Mouse (Mus musculus) left cerebral cortex, adult 2 months (tissue): ENCODE results near the gene Lrrc8e. TPM values are rescaled to one million over a fixed set of nuclear protein-coding genes. Genes with fewer than 3 reads are reported as not detected.
A peak's percentile ranks its signal among the peaks of the same experiment; 100 is the strongest.

Experiments used
- DNase-seq, 2 experiments: peaks; one replicate each; pipeline ENCODE4 v3.0.0; 2021 to 2022; ENCODE audit warnings: low spot score in 2 of 2, mixed read lengths in 1 of 2; ENCODE audit errors: extremely low spot score in 1 of 2
- H3K27ac ChIP-seq: fragments of 200-600 bp; 2 replicates; pipeline ENCODE4 v1.8.1; 2022
- H3K4me3 ChIP-seq: fragments of 200-600 bp; 2 replicates; pipeline ENCODE4 v1.8.1; 2022
- CTCF ChIP-seq: fragments of 200-600 bp; IDR thresholded peaks from 2 replicates; pipeline ENCODE4 v1.8.1; 2022; ENCODE audit warnings: antibody characterized with exemption, mild to moderate bottlenecking, moderate library complexity
- intact Hi-C: fragments of 180-260 bp; cut with DNase I; formaldehyde crosslinking; loops from one replicate; pipeline ENCODE4 v1.15.1; 2025
- total RNA-seq, 2 experiments: library from RNA; stranded (reverse); gene quantifications; 2 replicates each; pipeline ENCODE4 v1.2.3; 2021

Gene Lrrc8e
- total RNA-seq, 2 experiments from 2014 or later: not detected

DNA sequence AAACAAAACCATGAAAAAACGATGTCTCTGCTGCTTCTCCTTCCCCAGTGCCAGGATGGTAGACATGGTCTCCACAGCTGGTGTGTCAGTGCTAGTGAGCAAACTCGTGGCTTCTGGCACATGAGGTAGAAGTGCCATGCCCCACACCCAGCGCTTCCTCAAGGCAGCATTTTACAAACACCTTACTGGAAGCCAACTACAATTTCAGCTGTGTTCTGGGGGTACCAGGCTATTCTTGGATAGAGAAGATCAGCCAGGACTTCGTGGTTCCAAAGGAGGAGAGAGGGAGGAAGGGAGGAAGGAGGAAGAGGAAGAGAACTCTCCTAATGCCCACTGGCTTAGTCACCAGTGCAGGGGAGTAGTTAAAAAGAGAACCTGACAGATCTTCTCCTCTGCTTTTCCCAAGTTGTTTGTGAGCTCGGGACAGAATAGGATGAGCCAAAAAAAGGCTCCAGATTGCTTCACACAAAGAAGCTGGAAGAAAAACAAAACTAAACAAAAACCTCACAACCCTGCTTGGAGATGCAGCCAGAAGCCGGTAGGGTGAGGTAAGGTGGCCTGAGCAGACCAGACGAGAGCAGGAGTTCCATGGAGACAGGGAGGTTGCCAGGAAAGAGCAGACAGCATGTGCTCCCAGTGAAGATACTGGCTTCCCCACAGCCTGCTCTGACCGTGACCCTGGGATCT lies 36.6 kb downstream of the Lrrc8e start:
- intact Hi-C loops: no loop called here

DNA sequence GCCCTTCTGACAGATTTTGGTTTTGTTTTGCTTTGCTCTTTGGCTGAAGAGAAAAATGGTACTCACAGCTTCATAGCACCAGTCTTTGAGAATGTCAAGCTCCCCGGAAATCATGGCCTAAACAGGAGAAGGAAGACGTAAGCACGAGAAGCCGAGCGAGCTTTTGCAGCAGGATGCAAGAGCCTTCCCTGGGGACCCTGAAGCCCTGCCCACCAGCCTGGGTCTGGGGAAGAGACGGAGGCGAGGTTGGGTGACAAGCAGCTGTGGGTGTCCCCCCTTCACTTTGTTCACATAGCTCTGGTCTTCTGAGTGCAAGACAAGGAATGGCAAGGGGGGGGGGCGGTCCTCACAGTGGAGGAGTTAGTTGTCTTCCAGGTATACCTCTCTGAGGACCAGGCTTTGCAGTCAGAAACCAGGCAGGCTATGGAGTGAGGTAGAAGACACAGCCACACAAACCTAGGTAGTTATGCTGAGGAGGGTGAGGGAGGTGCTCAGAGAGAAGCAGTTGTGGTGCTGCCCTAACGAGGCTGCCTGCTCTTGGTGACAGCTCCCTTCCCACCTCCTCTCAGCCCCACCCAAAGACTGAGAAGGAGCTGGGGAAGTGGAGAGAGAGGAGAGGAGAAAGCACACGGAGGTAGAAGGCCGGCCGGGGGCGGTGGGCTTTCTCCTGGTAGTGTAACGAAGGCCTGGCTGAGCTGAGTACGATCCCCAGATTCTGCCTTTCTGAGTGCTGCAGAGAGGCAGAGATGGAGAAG lies 38.7 kb downstream of the Lrrc8e start:
- no peak for DNase-seq
- no peak overlapping the region for H3K4me3 ChIP-seq
- intact Hi-C loops: no loop called here
- no peak for TF ChIP-seq CTCF
- H3K27ac ChIP-seq: peak overlapping the region; percentile 59

More for the DNA sequence above, 36.6 kb downstream of the Lrrc8e start:
- no peak for TF ChIP-seq CTCF
- no peak for DNase-seq
- H3K27ac ChIP-seq: peak overlapping the region; percentile 79
- H3K4me3 ChIP-seq: no peak overlapping the region

DNA sequence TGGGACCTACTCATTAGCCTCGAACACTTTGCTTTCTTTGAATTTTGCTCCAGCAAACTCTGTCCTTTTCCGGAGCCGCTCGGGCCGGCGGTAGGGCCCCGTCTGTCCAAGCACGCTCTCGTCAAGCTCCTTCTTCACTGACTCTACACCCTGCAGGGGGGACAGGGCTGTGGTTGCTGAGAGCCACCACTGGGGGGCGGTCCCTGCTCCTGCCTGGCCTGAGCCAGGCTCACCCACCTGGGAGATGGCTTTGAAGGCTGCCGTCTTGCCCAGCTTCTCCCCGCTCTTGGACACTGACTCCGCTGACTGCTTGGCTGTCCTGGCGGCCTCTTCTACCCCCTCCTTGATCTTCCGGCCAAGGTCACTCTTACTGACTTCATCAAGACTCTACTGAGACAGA lies 41.0 kb downstream of the Lrrc8e start:
- peak; percentile 54 for TF ChIP-seq CTCF
- no peak for DNase-seq
- intact Hi-C loops: no loop called here
- H3K27ac ChIP-seq: no peak overlapping the region
- no peak overlapping the region for H3K4me3 ChIP-seq

GRCm38 (mm10) chr8:4269609-4270008 lies 43.0 kb downstream of the Lrrc8e start:
- no peak for DNase-seq
- TF ChIP-seq CTCF: no peak
- intact Hi-C loops: no loop called here
- Histone ChIP-seq H3K27ac (no peak overlapping the region), H3K4me3 (no peak overlapping the region)

DNA sequence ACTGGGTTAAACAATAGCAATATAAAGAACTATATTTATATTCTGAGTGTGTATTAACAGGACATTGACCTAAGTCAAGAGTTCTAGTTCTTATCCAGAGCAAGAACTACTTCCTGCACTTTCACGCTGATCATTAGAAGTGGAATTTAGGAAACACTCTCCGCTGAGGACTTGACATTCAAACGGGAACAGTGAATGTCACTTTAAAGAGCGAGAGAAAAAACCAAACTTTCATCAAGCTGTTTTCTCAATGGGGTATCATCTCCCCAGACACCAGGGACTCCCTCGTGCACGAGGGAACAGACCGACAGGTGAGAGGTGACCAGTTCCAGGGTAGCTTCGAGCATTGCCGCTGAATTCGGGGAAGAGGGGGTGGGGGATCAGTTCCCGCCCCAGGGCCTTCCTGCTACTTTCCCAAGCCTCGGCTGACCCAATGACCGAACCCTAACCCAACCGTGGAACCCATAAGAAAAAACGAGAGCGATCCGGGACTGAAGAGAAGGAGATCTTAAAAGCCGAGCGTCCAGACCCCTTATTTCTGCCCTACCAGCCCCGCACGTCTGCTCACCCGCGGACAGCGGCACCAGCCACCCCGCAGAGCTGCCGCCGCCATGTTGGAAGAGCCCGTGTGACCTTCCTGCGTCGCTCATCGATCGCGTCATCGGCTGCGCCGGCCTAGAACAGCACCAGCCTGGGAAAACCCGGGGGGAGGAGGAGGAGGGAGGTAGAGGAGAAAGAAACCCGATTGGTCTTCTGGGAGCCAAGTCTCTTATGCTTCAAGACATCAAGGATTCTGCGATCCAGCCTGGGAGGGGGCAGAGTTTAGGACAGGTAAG lies 48.9 kb downstream of the Lrrc8e start, which contains the start of gene Timm44:
Timm44 (minus strand) TSS at position 639 of the 836 bp plus-strand sequence.
- TF ChIP-seq CTCF: no peak
- Histone ChIP-seq H3K4me3 (peak within 1 kb of the TSS; percentile 78), H3K27ac (peak within 1 kb of the TSS; percentile 90)
- DNase-seq: peak; percentile 96 to 97
- intact Hi-C loops: no loop called here

DNA sequence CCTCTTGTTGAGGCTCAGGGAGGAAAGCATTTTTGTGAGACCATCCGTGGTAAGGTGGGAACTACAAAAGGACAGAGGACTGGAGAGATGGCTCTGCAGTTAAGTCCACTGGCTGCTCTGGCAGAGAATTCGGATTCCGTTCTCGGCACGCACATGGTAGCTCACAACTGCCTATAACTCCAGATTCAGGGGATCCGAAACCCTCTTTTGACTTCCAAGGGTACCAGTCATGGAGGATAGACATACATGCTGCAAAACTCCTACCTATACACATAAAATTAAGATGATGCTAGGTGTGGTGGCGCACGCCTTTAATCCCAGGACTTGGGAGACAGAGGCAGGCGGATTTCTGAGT lies 49.5 kb downstream of the Lrrc8e start:
- Histone ChIP-seq H3K27ac (peak overlapping the region; percentile 90), H3K4me3 (peak overlapping the region; percentile 78)
- intact Hi-C loops: no loop called here
- DNase-seq: no peak
- TF ChIP-seq CTCF: no peak

Other genes with a start within 250 kb of the Lrrc8e start
- gene Cd209f, start 121.0 kb upstream of the Lrrc8e start, total RNA-seq: under 1 TPM; 0.51 to 0.52 TPM
- gene Cd209g, start 92.7 kb upstream of the Lrrc8e start, total RNA-seq: not detected
- 100 to 1,000 TPM; 107 to 110 TPM for gene Evi5l, start 60.3 kb upstream of the Lrrc8e start, total RNA-seq
- 10 to 100 TPM; 42.9 to 46.0 TPM for gene Prr36, start 9.4 kb upstream of the Lrrc8e start, total RNA-seq
- 10 to 100 TPM; 98.1 to 99.1 TPM for gene Map2k7, start 11.9 kb downstream of the Lrrc8e start, total RNA-seq
- 1 to 10 TPM in 1 of 2 experiments, not detected in 1; 1.8 TPM for gene Gm49320, start 12.0 kb downstream of the Lrrc8e start, total RNA-seq
- 10 to 100 TPM in 1 of 2 experiments, 1 to 10 TPM in 1; 8.2 to 10.5 TPM for gene Tgfbr3l, start 21.4 kb downstream of the Lrrc8e start, total RNA-seq
- 10 to 100 TPM; 28.8 to 31.4 TPM for gene Snapc2, start 26.3 kb downstream of the Lrrc8e start, total RNA-seq
- gene Ctxn1, start 32.4 kb downstream of the Lrrc8e start, total RNA-seq: 100 to 1,000 TPM; 581 to 590 TPM
- 10 to 100 TPM; 66.1 to 72.6 TPM for gene Timm44, start 49.1 kb downstream of the Lrrc8e start, total RNA-seq
- 10 to 100 TPM; 21.9 to 22.8 TPM for gene Ccl25, start 98.4 kb downstream of the Lrrc8e start, total RNA-seq
- gene Elavl1, start 98.6 kb downstream of the Lrrc8e start, total RNA-seq: 10 to 100 TPM; 74.1 to 77.4 TPM